Mouse (Mus musculus) thymus, postnatal 36 days (tissue): ENCODE data around the gene Matn3.

Experiments
- DNase-seq, 2 experiments: peaks; one replicate each; pipeline ENCODE4 v3.0.0; 2022; ENCODE audit warnings: mixed read lengths in 2 of 2

The Matn3 gene

DNA sequence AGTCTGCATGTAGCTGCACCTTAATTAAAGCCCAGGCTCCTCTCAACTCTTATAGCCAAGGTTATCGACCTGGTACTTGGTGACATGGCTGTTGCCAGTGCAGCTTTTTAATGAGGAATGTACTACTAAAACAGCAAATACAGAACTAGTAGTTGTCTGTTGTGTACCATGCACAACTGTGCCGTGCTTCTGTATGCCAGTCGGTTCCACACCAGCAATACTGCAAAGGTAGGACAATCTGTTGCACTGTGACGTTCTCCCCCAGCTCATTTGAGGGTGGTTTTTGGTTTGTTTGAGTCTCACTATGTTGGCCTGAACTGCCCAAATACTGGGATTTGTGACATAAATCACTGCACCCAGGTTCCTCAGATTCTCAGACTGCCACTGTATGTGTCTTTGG, 8.2 kb upstream of the Matn3 start:
- no peak for DNase-seq

DNA sequence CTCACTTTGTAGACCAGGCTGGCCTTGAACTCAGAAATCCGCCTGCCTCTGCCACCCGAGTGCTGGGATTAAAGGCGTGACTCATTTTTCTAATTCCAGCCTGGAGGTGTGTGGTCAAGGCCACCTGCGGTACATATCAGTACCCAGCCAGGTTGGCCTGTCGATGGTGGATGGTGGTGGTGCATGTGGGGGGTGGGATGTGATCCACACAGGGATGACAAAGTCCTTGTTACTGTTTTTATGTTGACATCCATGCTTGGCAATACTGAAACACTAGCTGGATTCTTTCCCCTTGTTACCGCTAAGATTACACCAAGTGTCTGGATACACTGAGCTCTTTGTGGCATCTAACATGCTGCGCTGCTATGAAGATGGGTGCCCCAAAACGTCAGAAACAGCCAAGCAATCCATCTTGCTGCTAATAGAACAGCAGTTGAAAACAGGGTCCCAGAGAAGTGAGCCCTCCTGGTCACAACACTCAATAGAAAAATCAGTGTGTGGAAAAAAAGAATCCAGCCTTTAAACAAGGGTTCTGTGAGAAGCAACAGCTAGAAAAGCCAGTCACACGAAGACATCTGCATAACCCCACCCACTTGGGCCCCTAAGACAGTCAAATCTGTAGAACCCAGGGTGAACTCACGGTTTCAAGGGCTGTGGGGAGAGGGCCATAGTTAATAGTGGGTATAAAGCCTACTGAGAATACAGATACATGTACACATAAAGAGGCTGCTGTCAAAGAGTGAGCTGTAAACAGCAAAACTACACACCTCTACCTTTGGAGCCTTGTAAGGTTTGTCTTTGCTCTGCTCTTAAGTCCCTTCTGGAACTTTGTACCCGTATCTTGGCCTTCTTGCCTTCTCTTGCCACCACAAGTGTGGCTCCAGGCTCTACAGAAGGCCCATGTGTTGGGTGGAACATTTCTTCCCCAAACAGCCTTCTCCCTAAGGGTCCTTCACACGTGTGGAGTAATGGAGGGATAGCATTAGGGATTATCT, 7.4 kb upstream of the Matn3 start:
- no peak for DNase-seq

DNA sequence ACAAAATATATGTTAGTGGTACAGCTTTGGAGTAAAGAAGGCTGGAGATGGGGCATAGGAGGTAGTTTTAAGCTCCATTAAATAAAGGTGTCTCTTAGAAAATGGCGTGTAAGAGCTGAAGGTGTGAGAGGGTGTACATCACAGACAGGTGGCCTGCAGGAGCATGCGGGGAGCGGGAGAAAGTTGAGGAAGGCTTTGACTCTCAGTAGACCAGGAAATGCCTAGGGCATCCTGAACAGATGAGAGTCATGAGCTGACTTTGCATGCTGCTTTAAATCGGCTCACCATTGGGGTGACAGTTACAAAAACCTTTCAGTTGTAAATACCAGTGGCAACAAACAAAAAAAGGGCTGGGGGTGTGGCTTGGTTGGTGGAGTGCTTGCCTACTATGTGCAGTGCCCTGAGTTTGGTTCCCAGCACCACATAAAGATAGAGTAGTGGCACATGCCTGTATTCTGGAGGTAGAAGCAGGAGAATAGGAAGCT, 6.6 kb upstream of the Matn3 start:
- no peak for DNase-seq

DNA sequence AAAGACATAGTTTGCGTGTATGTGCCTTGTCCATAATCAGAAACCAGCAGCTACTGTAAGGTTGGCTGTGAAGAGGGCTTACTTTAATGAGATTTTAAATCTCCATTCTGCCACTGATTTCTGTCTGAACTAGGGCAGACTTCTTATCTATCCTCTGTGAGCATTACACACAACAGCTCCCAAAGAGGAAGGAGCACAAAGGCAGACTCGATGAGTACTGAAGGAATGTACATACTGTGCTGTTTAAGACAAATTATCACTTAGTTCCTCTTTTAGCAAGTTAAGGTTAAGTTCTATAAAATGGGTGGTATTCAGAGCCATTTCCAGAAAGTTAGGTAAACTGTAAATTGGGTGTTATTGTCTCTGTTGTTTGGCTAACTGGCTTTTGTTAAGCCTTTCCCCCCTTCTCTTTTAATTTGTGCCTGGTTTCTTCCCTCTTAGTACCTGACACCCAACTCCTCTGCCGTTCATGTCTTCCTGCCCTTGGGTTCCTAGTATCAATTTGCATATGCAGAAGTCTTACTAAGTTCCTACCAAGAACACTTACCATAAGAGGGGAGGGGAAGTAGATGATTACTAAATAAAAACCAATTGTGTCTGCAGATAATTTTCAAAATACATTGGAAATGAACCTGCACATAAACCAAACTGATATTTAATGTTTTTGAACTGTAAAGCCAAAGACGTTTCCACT, 5.9 kb upstream of the Matn3 start:
- no peak for DNase-seq

DNA sequence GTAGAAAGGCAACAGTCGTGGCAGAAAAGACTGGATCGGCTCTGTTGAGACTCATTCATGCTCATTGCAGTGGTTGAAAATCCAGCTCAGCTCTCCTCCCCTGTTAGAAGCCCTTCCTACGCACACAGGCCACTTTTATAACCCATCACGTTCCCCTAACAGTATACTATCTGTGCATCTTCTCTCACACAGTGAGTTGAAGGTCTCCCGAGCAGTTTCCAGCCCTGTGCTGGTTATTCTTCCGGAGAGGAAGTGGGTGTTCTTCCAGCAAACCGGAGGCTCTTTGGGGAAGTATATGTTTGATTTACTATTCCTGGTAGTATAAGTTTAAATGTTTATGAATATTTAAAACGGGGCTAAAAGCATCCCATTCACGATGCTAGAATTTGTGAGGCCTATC, 566 bp upstream of the Matn3 start:
- no peak for DNase-seq

DNA sequence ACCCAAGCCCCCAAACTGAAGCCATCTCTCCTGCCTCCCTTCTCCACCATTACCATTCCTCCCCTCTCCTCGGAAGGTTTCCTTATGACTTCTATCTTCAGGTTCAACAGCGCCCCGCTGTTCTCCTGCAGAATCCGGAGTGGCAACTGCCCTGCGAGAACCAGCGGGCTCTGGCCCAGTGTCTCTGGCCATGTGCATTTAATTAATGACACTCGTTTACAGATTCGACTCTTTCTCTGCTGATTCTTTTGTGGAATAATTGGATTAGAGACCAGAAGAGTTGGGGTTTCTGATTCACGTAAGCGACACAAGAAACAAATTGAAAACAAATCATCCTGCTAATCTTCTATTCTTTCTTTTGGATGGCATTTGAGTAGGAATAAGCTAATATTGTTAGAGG, 5.4 kb downstream of the Matn3 start:
- DNase-seq, result no peak

DNA sequence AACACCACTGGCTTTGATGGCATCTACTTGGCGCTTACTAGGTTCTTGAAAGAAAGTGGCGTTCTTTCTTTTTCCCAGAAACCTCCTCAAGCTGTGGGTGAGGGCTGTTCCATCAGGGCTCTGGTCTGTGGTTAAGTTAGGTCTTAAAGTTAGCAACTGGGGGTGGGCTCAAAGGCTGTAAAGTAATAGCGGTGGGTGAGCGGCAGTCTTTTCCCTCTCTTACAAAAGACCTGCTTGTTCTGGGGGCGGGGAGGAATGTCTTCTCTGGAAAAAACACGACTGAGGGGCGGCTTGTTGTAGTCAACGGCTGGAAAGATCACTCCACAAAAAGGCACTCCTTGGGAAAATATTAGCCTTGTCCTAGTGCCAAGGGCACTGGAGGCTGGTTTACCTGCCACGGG, 6.4 kb downstream of the Matn3 start:
- no peak for DNase-seq

DNA sequence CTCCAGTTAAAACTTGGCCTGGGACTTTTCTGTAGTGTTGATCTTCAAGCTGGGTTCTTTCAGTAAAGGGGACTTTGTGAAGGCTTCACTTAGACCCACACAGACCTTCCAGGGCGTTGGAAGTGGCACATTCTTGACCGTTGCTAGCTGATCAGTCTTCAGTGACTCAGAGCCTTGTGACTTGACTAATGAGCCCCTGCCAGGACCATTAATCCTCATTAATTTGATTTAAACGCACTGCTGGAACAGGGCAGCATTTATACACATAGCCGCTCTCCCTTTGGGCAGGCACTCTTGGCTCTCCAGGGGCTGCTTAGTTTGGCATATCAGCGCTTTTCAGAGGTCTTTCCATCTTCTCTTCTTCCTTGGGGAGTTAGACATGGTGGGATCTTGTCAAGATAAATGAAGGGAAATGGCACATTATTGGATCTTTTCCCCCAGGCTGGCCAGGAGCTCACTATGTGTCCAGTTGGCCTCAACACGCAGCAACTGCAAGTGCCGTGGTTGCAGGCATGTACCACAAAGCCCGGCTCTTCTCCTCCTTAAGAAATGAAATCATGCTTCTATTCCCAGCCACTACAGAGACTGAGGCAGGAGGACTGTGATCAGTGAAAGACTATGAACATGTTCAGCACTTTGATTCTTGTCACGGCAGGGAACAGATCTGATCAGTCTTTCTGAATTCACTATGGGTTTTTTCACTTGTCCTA, 14.0 kb downstream of the Matn3 start:
- no peak for DNase-seq

DNA sequence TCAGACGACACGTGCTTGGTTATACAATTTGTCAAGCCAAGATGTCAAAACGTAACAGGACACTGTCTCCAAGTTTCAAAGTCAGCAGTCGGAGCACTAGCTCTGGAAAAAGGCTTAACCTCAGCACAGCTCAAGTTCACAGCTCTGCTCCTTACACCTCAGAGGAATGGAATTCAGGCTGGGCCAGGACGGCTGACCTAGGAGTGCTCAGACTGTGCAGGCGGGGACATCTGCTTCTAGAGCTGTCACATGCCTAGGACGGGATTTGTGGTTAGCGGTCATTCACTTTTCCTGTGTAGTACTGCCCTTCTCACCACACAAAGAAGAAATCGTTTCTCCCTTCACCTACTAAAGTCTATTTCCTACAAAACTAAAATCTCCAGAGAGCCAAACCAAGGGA, 22.1 kb downstream of the Matn3 start:
- no peak for DNase-seq

DNA sequence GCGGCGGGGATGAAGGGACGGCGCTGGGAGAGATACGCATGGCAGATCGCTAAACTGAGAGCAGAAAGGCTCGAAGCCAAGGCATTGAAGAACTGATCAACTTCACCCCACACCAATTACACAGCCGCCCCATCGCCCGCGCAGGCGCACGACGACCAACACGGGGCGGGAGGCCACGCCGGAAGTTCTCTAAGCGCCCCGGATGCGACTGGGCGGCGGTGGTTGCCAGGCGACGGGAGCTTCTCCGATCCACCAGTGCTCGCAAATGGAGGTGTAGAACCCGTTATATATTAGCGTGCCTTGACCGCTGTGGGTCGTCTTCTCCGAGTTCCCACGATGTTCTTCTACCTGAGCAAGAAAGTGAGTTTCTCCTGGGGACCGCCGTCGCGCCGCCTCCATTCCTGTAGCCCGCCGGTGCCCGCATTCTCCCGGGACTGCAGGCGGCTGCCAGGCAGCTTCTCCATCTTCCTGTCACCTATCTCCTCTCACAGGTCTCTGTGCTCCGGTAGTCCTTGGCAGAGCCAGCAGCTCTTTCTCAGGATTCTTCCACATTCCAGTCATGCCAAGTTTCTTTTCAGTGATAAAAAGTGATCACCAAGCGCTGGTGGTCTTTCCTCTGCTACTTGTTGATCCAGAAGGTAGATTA, 26.2 kb downstream of the Matn3 start, which contains the start of gene Wdr35:
Gene Wdr35, plus strand, starts transcription at position 73 of the 646 bp plus-strand sequence.
- peak; percentile 91 to 93 for DNase-seq

DNA sequence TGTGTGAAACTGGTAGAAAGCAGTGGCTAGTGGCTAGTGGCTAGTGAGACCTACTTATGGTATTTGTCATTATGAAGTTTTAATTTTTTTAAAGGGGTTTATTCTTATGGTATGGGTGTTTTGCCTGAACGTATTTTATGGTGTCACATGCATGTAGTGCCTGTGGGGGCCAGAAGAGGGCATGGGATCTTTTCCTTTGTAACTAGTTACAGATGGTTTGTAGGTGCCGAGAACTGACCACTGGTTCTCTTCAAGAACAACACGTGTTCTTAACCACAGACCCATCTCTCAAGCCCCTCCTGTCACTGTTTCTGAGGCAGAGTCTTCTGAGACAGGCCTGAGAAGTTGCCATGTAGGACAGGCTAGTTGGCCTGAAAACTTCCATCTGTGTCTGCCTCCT, 27.3 kb downstream of the Matn3 start:
- DNase-seq, result no peak

DNA sequence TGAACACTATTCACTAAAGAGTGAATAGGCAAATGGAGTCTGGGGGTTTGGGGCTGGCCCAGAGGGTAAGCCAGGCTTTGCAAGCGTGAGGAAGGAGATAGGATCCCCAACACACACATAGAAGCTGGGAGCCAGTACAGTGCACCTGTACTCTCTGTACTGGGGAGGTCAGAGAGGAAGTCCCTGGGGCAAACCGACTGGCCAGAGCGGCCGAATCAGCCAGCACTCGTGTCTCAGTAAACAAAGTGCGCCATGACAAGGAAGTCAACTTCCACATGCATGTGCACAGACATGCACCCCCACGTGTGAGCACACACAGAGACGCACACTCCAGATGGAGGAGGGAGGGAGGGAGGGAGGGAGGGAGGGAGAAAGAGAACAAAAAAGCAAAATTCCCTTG, 45.5 kb downstream of the Matn3 start:
- no peak for DNase-seq

DNA sequence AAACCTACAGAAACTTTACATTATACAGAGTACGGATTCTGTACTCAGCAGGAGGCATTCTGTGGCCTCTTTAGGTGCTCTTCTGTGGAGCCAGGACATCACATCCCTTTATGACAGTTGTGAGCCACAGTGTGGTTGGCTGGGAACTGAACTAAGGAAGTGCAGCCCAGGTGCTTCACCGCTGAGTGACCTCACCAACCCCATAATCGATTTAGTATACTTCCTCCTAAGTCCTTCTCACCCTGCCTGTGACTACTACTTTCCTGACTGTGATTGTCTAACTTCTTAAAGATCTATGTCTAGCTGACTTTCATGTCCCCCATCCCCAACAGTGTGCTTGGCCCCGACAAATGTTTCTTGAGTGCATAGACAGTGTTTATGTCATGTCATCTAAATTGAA, 50.6 kb downstream of the Matn3 start:
- DNase-seq, result no peak

DNA sequence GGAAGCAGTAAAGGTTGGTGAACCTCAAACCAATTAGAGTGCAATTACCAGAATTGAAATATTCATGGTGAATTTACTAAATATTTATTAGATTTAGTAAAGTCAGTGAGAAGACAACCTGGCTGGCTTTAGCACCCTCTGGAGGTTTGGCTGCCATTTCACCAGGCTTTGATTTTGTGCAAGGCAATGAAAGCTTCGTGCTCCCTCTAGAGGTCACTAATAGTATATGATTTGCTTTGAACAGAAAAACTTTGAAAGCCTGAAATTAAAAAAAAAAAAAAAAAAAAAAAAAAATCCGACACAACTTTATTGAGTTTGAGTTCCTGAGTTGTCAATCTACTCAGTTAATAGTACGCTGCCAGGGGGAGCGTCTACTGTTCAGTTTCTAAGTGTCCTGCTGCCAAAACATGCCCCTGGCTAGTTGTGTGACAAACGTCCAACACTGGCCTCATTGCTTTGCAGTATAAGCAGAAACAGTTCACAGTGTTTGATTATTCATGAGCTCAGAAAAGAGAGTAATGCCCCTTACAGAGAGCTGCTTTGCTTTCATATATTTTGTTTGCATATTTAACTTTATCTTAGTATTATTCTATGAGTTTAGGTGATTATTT, 54.4 kb downstream of the Matn3 start:
- peak; percentile 22 to 39 for DNase-seq

DNA sequence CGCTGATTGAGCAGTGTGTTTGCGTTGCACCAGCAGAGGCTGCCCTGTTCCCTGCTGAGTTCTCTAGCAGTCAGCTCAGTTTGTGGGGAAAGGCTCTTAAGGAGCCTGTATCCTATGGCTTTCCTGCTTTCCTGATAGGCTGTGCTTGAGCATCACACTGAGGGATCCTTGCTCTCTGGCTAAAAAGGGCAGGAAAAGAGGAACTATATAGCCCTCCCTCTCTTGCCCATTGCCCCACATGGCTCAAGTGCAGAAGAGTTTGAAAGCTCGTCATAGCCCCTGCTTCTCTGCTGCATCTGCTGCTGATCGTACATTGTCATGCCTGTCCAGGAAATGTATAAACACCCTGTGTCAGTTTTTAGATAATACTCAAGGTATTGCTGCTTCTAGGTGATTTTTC, 59.4 kb downstream of the Matn3 start:
- DNase-seq, result no peak

DNA sequence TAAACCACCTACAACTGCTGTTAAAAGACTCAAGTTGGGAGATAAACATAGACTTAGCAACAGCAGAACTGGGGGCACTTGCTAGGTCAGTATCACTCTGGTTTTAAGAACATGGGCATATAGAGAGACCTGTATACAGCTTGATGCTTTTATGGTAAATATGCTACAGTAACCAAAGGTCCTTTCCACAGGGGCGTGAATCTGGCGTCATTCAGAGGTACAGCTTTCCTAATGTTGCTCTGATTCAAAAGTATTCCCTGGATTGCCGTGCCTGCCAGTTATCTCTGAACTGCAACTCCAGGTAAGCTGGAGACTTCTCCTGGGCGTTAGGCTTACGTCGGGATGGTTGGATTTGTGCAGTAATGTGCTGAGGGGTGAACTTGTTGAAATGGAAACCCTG, 60.1 kb downstream of the Matn3 start:
- no peak for DNase-seq

DNA sequence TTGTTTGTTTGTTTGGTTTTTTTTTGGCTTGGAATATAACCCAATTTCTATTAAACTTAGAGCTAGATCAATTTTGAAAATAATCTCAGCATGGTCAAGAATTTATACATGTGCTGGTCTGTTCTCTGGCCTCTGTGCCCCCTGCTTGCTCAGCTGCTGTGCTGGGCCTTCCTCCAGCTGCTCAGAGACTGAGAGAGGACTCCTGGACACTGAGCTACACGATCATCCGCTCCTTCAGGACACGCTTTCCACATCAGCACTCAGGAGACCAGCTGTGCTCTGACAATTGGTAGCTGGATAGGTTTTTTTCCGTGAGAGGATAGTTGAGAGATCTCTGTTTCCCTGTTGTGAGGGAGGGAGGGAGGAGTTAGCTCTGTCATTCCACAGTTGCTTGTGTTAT, 62.6 kb downstream of the Matn3 start:
- DNase-seq, result no peak

DNA sequence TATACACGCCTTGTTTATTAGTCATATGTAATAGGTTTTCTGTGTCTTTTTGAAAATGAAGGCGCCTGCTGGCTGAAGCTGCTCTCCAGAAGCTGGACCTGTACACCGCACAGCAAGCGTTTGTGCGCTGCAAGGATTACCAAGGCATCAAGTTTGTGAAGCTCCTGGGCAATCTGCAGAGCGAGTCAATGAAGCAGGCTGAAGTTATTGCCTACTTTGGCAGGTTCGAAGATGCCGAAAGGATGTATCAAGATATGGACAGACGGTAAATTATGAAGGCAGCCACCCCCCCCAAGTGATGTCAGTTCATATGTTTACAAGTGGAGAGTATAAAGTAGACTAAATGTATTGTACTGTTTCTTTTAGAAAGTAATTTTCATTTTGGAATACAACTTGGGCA, 68.6 kb downstream of the Matn3 start:
- DNase-seq, result no peak

DNA sequence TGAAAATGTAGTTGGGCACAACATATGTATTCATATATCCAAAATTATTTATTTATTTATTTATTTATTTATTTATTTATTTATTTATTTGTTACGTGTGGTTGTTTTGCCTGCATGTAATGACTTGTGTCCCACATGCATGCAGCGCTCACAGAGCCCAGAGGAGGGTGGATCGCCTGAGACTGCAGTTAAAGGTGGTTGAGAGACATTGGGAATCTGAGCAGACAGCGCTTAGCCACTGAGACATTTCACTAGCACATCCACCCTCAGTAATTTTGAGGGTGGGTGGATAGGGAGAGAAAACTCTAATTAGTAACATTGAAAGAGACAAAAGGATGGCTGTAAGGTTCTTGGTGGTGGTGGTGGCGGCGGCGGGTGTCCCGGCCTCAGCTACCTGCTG, 72.7 kb downstream of the Matn3 start:
- no peak for DNase-seq

DNA sequence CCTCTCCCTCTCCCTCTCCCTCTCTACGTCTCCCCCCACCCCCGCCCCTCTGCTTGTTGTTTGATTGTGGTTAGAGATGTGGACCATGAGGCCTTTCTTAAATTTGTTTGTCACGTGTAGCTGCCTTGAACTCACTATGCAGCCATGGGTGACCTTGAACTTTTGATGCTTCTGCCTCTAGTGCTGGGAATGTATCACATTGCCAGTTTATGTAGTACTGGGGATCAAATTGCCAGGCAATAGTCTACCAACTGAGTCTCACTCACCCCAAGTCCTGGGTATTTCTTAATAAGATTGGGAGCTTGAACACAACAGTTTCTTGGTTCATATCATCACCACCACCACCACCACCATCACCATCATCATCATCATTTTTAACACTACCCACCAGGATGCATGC, 73.3 kb downstream of the Matn3 start:
- no peak for DNase-seq
